Mouse (Mus musculus): Measurements from ENCODE around the gene Mtch1. TPM values are rescaled to one million over a fixed set of nuclear protein-coding genes. Genes with fewer than 3 reads are reported as not detected.

Mtch1 gene
- total and polyA plus RNA-seq, 3 experiments: 78.7 to 175 (median 101) TPM

DNA sequence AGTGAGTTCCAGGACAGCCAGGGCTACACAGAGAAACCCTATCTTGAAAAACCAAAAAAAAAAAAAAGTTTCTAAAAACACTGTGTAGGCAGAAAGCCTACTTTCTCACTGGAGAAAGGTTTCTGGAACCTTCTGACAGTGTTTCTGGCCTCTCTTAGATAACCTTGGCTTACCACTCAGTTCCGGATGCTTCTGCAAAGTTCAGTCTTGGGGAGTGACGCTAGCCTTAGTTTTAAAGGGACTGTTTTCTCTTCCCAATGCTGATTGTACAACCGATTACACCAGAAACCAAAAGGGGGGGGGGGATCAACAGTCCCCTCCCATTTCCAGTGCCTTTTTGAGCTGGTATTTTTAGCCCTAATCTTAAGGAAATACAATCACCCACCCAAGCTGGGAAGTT is 24.1 kb downstream of the Mtch1 start:
- H3K4me3 ChIP-seq (ENCODE audit: low read depth, low read length): no peak overlapping the region
- TF ChIP-seq GATA2 (IDR thresholded peaks at IDR 0.05; ENCODE audit: borderline replicate concordance, low read depth, low read length): no peak
- peaks cover 2% of the 10 kb centered on the region; the same call in 1 of the 2 replicates for H3K9me3 ChIP-seq (replicated peaks)
- peaks cover 39% of the 10 kb centered on the region for H3K36me3 ChIP-seq (replicated peaks)
- ATAC-seq (ENCODE audit: extremely low read depth, insufficient number of reproducible peaks, low FRiP score, poor library complexity, severe bottlenecking) (peak; percentile 23; the same call in 1 of the 2 replicates), DNase-seq (ENCODE audit: low spot score) (peak; percentile 33)
- H3K4me1 ChIP-seq (ENCODE audit: insufficient read depth, low read depth, low read length): peaks cover 60% of the 10 kb centered on the region
- H3K27me3 ChIP-seq (ENCODE audit: insufficient read depth, low read length): peaks cover 15% of the 10 kb centered on the region; the same call in 1 of the 2 replicates

DNA sequence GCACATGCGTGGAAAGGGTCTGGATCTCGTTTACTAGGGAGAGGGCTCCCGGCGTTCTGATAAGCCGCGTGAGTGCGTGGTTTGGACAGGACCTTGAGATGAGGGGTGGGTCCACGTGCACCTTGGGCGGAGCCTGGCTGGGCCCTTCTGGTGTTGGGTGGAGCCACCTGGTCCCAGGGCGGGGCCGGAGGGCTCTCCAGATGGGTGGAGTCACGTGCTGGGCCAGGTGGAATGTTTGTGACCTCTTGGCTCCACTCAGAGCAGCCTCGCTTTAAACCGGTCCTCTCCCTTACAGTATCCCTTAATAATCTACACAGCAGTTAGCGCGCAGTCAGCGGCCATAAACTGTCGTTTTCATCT is 25.2 kb downstream of the Mtch1 start:
- peaks cover 15% of the 10 kb centered on the region; the same call in 1 of the 2 replicates for H3K27me3 ChIP-seq (ENCODE audit: insufficient read depth, low read length)
- DNase-seq (ENCODE audit: low spot score) (no peak), ATAC-seq (ENCODE audit: extremely low read depth, insufficient number of reproducible peaks, low FRiP score, poor library complexity, severe bottlenecking) (no peak)
- no peak for TF ChIP-seq GATA1 (IDR thresholded peaks at IDR 0.05; ENCODE audit: borderline replicate concordance, low read length)
- no peak for TF ChIP-seq TAL1 (conservative IDR thresholded peaks at IDR 0.05; ENCODE audit: low read depth, low read length)
- no peak for TF ChIP-seq CTCF (IDR thresholded peaks at IDR 0.05; ENCODE audit: low read depth, low read length)
- no peak for TF ChIP-seq POLR2AphosphoS5 (IDR thresholded peaks at IDR 0.05; ENCODE audit: insufficient replicate concordance, low read depth, low read length)
- TF ChIP-seq GATA2 (IDR thresholded peaks at IDR 0.05; ENCODE audit: borderline replicate concordance, low read depth, low read length): no peak
- H3K4me1 ChIP-seq (ENCODE audit: insufficient read depth, low read depth, low read length): peaks cover 68% of the 10 kb centered on the region
- H3K9me3 ChIP-seq (replicated peaks): peaks cover 2% of the 10 kb centered on the region; the same call in 1 of the 2 replicates
- H3K4me3 ChIP-seq (ENCODE audit: low read depth, low read length): peak overlapping the region; percentile 10; the same call in 1 of the 2 replicates
- peaks cover 30% of the 10 kb centered on the region for H3K36me3 ChIP-seq (replicated peaks)

DNA sequence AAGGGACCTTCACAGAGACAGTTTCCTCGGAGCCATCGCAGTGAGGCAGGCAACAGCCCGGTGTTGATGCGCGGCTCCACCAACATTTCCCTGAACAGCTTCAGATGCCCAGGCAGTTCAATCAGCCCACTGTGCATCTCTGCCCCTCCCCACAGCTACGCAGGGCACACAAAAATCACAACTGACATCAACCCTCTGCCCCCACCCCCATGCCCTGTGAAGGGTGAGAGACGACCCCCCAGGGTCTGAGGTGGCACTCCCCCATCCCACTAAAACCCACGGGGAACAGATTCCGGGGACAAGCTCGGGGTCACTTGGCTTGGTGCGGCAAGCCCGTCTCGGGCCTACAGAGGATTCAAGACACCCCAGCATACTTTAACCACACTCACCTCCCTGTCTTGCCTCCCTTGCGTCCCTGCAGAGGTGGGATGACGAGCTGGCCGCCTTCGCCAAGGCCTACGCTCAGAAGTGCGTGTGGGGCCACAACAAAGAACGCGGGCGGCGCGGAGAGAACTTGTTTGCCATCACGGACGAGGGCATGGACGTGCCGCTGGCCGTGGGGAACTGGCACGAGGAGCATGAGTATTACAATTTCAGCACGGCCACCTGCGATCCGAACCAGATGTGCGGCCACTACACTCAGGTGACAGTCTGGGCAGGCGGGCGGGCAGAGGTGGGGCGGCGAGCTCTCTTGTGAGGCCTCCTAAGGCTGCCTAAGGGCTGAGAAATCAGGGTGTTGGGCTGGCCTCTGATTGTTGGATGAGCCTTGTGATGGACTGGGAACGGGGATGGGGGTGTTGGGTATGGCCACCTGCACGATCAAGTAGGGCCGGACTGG is 25.8 kb downstream of the Mtch1 start:
- Histone ChIP-seq H3K9me3 (replicated peaks) (peaks cover 2% of the 10 kb centered on the region; the same call in 1 of the 2 replicates), H3K4me1 (ENCODE audit: insufficient read depth, low read depth, low read length) (peaks cover 69% of the 10 kb centered on the region), H3K36me3 (replicated peaks) (peaks cover 24% of the 10 kb centered on the region), H3K27me3 (ENCODE audit: insufficient read depth, low read length) (peaks cover 15% of the 10 kb centered on the region; the same call in 1 of the 2 replicates), H3K4me3 (ENCODE audit: low read depth, low read length) (peak overlapping the region; percentile 10; the same call in 1 of the 2 replicates)
- TF ChIP-seq CTCF (IDR thresholded peaks at IDR 0.05; ENCODE audit: low read depth, low read length) (no peak), TAL1 (conservative IDR thresholded peaks at IDR 0.05; ENCODE audit: low read depth, low read length) (no peak), GATA1 (IDR thresholded peaks at IDR 0.05; ENCODE audit: borderline replicate concordance, low read length) (no peak), POLR2AphosphoS5 (IDR thresholded peaks at IDR 0.05; ENCODE audit: insufficient replicate concordance, low read depth, low read length) (no peak), GATA2 (IDR thresholded peaks at IDR 0.05; ENCODE audit: borderline replicate concordance, low read depth, low read length) (no peak)
- no peak for ATAC-seq (ENCODE audit: extremely low read depth, insufficient number of reproducible peaks, low FRiP score, poor library complexity, severe bottlenecking)
- no peak for DNase-seq (ENCODE audit: low spot score)

DNA sequence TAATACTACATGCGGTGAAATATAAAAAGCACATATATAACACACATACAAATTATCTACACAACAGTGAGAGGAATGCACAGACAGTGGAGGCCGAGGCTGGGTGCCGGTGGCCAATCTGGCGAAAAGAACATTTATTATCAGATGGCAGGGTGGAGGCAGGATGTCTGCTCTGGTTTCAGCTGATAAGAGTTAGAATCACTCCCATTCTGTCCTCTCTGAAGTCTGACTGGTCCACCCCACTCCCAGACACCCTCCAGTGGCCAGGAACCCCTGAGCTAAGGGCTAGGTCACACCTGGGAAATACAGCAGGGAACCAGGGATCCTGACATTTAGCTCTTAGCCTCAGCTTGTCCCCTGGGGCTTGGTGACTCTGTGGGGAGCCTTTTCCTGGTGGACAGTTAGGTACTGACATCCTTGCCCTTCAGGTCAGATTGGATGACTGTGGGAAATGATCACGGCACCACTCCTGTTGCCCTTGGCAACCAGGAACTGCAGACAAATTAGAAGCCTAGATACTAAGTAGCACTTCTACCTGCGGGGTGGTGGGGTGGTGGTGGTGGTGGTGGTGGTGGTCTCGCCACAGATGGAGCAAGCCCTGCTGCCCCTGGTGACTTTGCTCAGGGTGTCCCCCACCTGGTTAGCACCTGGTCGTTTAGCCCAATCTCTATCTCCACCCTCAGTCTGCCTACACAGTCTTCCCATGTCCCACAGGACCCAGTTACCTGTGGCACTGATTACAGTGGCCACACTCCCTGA is 27.7 kb downstream of the Mtch1 start:
- peaks cover 17% of the 10 kb centered on the region; the same call in 1 of the 2 replicates for H3K27me3 ChIP-seq (ENCODE audit: insufficient read depth, low read length)
- ATAC-seq (ENCODE audit: extremely low read depth, insufficient number of reproducible peaks, low FRiP score, poor library complexity, severe bottlenecking) (peak; percentile 81), DNase-seq (ENCODE audit: low spot score) (peak; percentile 70)
- peaks cover 80% of the 10 kb centered on the region for H3K4me1 ChIP-seq (ENCODE audit: insufficient read depth, low read depth, low read length)
- no peak for TF ChIP-seq CTCF (IDR thresholded peaks at IDR 0.05; ENCODE audit: low read depth, low read length)
- TF ChIP-seq TAL1 (conservative IDR thresholded peaks at IDR 0.05; ENCODE audit: low read depth, low read length): peak; percentile 84
- TF ChIP-seq GATA1 (IDR thresholded peaks at IDR 0.05; ENCODE audit: borderline replicate concordance, low read length): no peak
- no peak for TF ChIP-seq POLR2AphosphoS5 (IDR thresholded peaks at IDR 0.05; ENCODE audit: insufficient replicate concordance, low read depth, low read length)
- peak; percentile 71; the same call in 1 of the 2 replicates for TF ChIP-seq GATA2 (IDR thresholded peaks at IDR 0.05; ENCODE audit: borderline replicate concordance, low read depth, low read length)
- peak overlapping the region; percentile 71; the same call in 1 of the 2 replicates for H3K4me3 ChIP-seq (ENCODE audit: low read depth, low read length)
- H3K9me3 ChIP-seq (replicated peaks): peaks cover 2% of the 10 kb centered on the region; the same call in 1 of the 2 replicates
- H3K36me3 ChIP-seq (replicated peaks): peaks cover 10% of the 10 kb centered on the region

DNA sequence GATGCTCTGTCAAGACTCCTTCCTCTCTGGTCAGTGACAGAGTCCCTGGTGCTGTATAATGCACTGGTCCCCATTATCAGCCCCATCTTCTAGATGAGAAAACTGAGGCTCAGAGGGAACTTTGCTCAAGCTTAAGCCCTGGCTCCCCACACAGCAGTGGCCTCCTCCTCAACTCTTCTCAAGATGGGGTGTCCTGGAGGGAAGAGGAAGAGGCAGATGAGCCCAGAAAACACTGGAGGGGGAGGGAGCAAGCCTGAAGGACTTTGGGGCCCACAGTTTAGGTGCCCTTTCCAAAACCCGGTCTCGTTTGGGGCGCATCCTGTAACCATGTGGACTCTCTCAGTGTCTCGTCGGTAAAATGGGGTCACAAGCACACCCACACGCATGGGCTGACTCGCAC is 28.3 kb downstream of the Mtch1 start:
- ATAC-seq (ENCODE audit: extremely low read depth, insufficient number of reproducible peaks, low FRiP score, poor library complexity, severe bottlenecking): 0 out of 2 replicates have a peak, but pooled peaks have one; percentile 9
- H3K4me3 ChIP-seq (ENCODE audit: low read depth, low read length): peak overlapping the region; percentile 71
- peaks cover 80% of the 10 kb centered on the region for H3K4me1 ChIP-seq (ENCODE audit: insufficient read depth, low read depth, low read length)
- no peak for TF ChIP-seq GATA2 (IDR thresholded peaks at IDR 0.05; ENCODE audit: borderline replicate concordance, low read depth, low read length)
- TF ChIP-seq CTCF (IDR thresholded peaks at IDR 0.05; ENCODE audit: low read depth, low read length): no peak
- TF ChIP-seq TAL1 (conservative IDR thresholded peaks at IDR 0.05; ENCODE audit: low read depth, low read length): no peak
- no peak for TF ChIP-seq POLR2AphosphoS5 (IDR thresholded peaks at IDR 0.05; ENCODE audit: insufficient replicate concordance, low read depth, low read length)
- no peak for TF ChIP-seq GATA1 (IDR thresholded peaks at IDR 0.05; ENCODE audit: borderline replicate concordance, low read length)
- DNase-seq (ENCODE audit: low spot score): peak; percentile 45
- H3K9me3 ChIP-seq (replicated peaks): peaks cover 2% of the 10 kb centered on the region; the same call in 1 of the 2 replicates
- peaks cover 21% of the 10 kb centered on the region; the same call in 1 of the 2 replicates for H3K27me3 ChIP-seq (ENCODE audit: insufficient read depth, low read length)
- H3K36me3 ChIP-seq (replicated peaks): peaks cover 10% of the 10 kb centered on the region
